In the genomic region with DNA sequence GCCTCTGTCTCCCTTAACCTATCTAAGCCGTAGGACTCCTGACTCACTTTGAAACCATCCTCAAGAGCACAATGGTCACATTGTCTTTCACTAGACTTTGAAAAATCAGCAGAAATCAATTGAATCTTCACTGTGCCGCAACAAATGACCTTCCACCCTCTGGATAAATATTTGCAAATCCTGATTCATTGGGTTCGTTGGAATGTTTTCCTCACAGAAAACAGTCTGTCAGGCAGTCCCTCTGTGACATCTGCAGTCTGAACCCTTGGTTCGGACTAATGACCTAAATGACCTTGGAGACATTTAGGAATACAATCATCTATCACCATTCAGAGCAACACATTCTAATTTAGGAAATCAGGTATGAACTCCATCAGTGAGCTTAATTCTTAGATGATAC, we compare ENCODE assay signal across 23 mouse cellular contexts. TPM values are rescaled to one million over a fixed set of nuclear protein-coding genes. Genes with fewer than 3 reads are reported as not detected.
A peak's percentile ranks its signal among the peaks of the same experiment; 100 is the strongest.
DNase-seq lines count a peak whose midpoint lies in the region; ATAC-seq and TF ChIP-seq lines count a peak whose summit lies in the region.
"Had no signal": no experiment of that assay in that cellular context is flagged by ENCODE, and none has a peak within 500 bp of the region (broad histone marks: within the 10 kb centered on the region; RNA-seq: fewer than 3 reads in every experiment).

No protein-coding gene starts in this region.

- H3K27ac ChIP-seq in liver, postnatal 0 days (ENCODE audit: low read depth), result peak overlapping the region; percentile 57
- H3K27ac ChIP-seq in liver, embryonic 11.5 days (ENCODE audit: low read depth, low read length), result no peak overlapping the region
- H3K27ac ChIP-seq: embryonic facial prominence, embryonic 10.5 days; embryonic facial prominence, embryonic 12.5 days; forebrain, embryonic 13.5 days; forebrain, embryonic 15.5 days had no signal

- no peak overlapping the region for H3K9ac ChIP-seq in liver, postnatal 0 days (replicated peaks)
- H3K9ac ChIP-seq in liver, embryonic 11.5 days (ENCODE audit: low read depth, low read length), result no peak overlapping the region
- H3K9ac ChIP-seq: embryonic facial prominence, embryonic 12.5 days; forebrain, embryonic 13.5 days; forebrain, embryonic 15.5 days; forebrain, postnatal 0 days had no signal

- H3K9me3 ChIP-seq in liver, postnatal 0 days (ENCODE audit: low read length), result no peaks in the 10 kb centered on the region
- no peaks in the 10 kb centered on the region for H3K9me3 ChIP-seq in liver, embryonic 11.5 days (ENCODE audit: control insufficient read depth, low read length)
- H3K9me3 ChIP-seq: embryonic facial prominence, embryonic 10.5 days; embryonic facial prominence, embryonic 12.5 days; forebrain, embryonic 13.5 days; forebrain, embryonic 15.5 days; G1E had no signal

- H3K4me2 ChIP-seq in liver, postnatal 0 days (ENCODE audit: low read depth, low read length), result no peak overlapping the region; the same call in 1 of the 2 replicates
- H3K4me2 ChIP-seq in liver, embryonic 11.5 days, result no peak overlapping the region
- H3K4me2 ChIP-seq: embryonic facial prominence, embryonic 12.5 days; forebrain, embryonic 13.5 days; forebrain, embryonic 15.5 days had no signal

- whole genome bisulfite sequencing in liver, postnatal 0 days (ENCODE audit: insufficient replicate concordance), result 44% methylated on average over 4 of the region's 4 CpGs
- 59% methylated on average over 4 of the region's 4 CpGs for WGBS in liver, embryonic 11.5 days

- ATAC-seq in liver, postnatal 0 days, result peak; percentile 72
- no peak for ATAC-seq in liver, embryonic 11.5 days (replicated peaks; ENCODE audit: low FRiP score)
- ATAC-seq: CD4-positive, CD25-positive, alpha-beta regulatory T cell, adult 4 months; forebrain, embryonic 13.5 days; forebrain, embryonic 15.5 days; forebrain, postnatal 0 days had no signal

- no peaks in the 10 kb centered on the region for H3K4me1 ChIP-seq in liver, postnatal 0 days (ENCODE audit: insufficient read depth)
- H3K4me1 ChIP-seq in liver, embryonic 11.5 days (replicated peaks; ENCODE audit: control insufficient read depth, insufficient read depth, low read length), result no peaks in the 10 kb centered on the region
- H3K4me1 ChIP-seq: embryonic facial prominence, embryonic 12.5 days had no signal

- H3K27me3 ChIP-seq in liver, postnatal 0 days (ENCODE audit: insufficient read depth, low read length), result no peaks in the 10 kb centered on the region
- no peaks in the 10 kb centered on the region for H3K27me3 ChIP-seq in liver, embryonic 11.5 days (replicated peaks; ENCODE audit: control insufficient read depth, insufficient read depth, low read length)
- H3K27me3 ChIP-seq: CH12.LX; embryonic facial prominence, embryonic 12.5 days; forebrain, embryonic 13.5 days; forebrain, embryonic 15.5 days had no signal

- peak; percentile 52 for TF ChIP-seq EP300 in liver, postnatal 0 days (IDR thresholded peaks at IDR 0.05; ENCODE audit: low read depth)

- DNase-seq in embryo, embryonic 10 days (ENCODE audit: low spot score), result peak; percentile 8
- no peak for DNase-seq in embryo, embryonic 10.5 days (ENCODE audit: low spot score)
- no peak for DNase-seq in liver, postnatal 0 days
- no peak for DNase-seq in liver, embryonic 11.5 days (ENCODE audit: low spot score)
- DNase-seq in ovary, adult 18-20 months (ENCODE audit: low spot score), result no peak
- DNase-seq: adrenal gland, adult 2 months; adrenal gland, postnatal 10 days; adrenal gland, postnatal 25 days; B cell, adult 2 months; cerebellum, adult 11-12 months; cerebellum, adult 2 months; cerebellum, adult 9-10 months; cerebellum, postnatal 10 days; cerebellum, postnatal 25 days; forebrain, postnatal 0 days had no signal

- no peaks in the 10 kb centered on the region for H3K36me3 ChIP-seq in liver, postnatal 0 days (replicated peaks; ENCODE audit: insufficient read depth, low read length)
- H3K36me3 ChIP-seq in liver, embryonic 11.5 days (ENCODE audit: control insufficient read depth, insufficient read depth, low read length), result no peaks in the 10 kb centered on the region
- H3K36me3 ChIP-seq: embryonic facial prominence, embryonic 10.5 days; embryonic facial prominence, embryonic 12.5 days; forebrain, embryonic 15.5 days; G1E had no signal

- no peak for TF ChIP-seq CTCF in liver, postnatal 0 days (IDR thresholded peaks at IDR 0.05; ENCODE audit: low read depth)

- H3K4me3 ChIP-seq in liver, postnatal 0 days (ENCODE audit: low read depth, low read length), result no peak overlapping the region
- no peak overlapping the region for H3K4me3 ChIP-seq in liver, embryonic 11.5 days (ENCODE audit: low read depth, low read length)
- H3K4me3 ChIP-seq: embryonic facial prominence, embryonic 10.5 days; embryonic facial prominence, embryonic 12.5 days; forebrain, embryonic 13.5 days; forebrain, embryonic 15.5 days had no signal

RNA-seq across cellular contexts. Expression of a gene that starts 4.7 kb away (rescaled TPM):
- 26.4 and 32.3 TPM in 2 replicates for polyA plus RNA-seq in liver, postnatal 0 days (2015; fragmentation: Nextera tagmentation; extraction: Ambion mirVana)
- 82.3 and 83.3 TPM in 2 replicates for polyA plus RNA-seq in liver, embryonic 11.5 days (2014; fragmentation: Nextera tagmentation; extraction: Ambion mirVana)

RNA-seq across cellular contexts. Expression of a gene that starts 7.9 kb away (rescaled TPM):
- 17.4 and 19.3 TPM in 2 replicates for polyA plus RNA-seq in liver, postnatal 0 days (2015; fragmentation: Nextera tagmentation; extraction: Ambion mirVana)
- polyA plus RNA-seq in liver, embryonic 11.5 days (2014; fragmentation: Nextera tagmentation; extraction: Ambion mirVana), result 10.8 and 11.6 TPM in 2 replicates
- polyA plus RNA-seq: CD4-positive, CD25-positive, alpha-beta regulatory T cell, adult 4 months; embryonic facial prominence, embryonic 10.5 days; forebrain, embryonic 11.5 days; G1E had no signal

RNA-seq across cellular contexts. Expression of a gene that starts 51.1 kb away (rescaled TPM):
- 609 and 626 TPM in 2 replicates for polyA plus RNA-seq in liver, postnatal 0 days (2015; fragmentation: Nextera tagmentation; extraction: Ambion mirVana)
- polyA plus RNA-seq in liver, embryonic 11.5 days (2014; fragmentation: Nextera tagmentation; extraction: Ambion mirVana), result 1,151 and 1,248 TPM in 2 replicates

RNA-seq across cellular contexts. Expression of a gene that starts 51.1 kb away (rescaled TPM):
- 31.1 and 34.0 TPM in 2 replicates for polyA plus RNA-seq in liver, postnatal 0 days (2015; fragmentation: Nextera tagmentation; extraction: Ambion mirVana)
- polyA plus RNA-seq in liver, embryonic 11.5 days (2014; fragmentation: Nextera tagmentation; extraction: Ambion mirVana), result 80.2 and 80.8 TPM in 2 replicates
